Mouse (Mus musculus) liver, embryonic 11.5 days (tissue): Measurements from ENCODE around the gene Cacna1d. TPM values are rescaled to one million over a fixed set of nuclear protein-coding genes. Genes with fewer than 3 reads are reported as not detected.

Experiments used
- ATAC-seq: fragments of 200-750 bp; cut with Nextera tagmentation; replicated peaks from 2 replicates; pipeline ENCODE4 v1.8.0; 2017; ENCODE audit warnings: moderate number of reproducible peaks, mild to moderate bottlenecking, moderate TSS enrichment, moderate library complexity; ENCODE audit not compliant: low FRiP score
- DNase-seq: peaks from one replicate; pipeline ENCODE4 v3.0.0-alpha.2; 2017; ENCODE audit warnings: low spot score
- H3K27ac ChIP-seq: fragments of 300-500 bp; sonication (generic); 2 replicates; pipeline ENCODE4 v1.5.1; 2014; ENCODE audit warnings: mild to moderate bottlenecking, low read depth, low read length, control low read depth
- H3K27me3 ChIP-seq: fragments of 300-500 bp; sonication (generic); replicated peaks from 2 replicates; pipeline ENCODE4 v1.6.1; 2014; ENCODE audit warnings: low read length, mixed read lengths; ENCODE audit not compliant: control insufficient read depth, insufficient read depth
- H3K36me3 ChIP-seq: fragments of 300-500 bp; sonication (generic); 2 replicates; pipeline ENCODE4 v1.6.1; 2014; ENCODE audit warnings: mild to moderate bottlenecking, low read length, moderate library complexity, mixed read lengths; ENCODE audit not compliant: control insufficient read depth, insufficient read depth
- H3K4me1 ChIP-seq: fragments of 300-500 bp; sonication (generic); replicated peaks from 2 replicates; pipeline ENCODE4 v1.6.1; 2014; ENCODE audit warnings: low read length, mixed read lengths; ENCODE audit not compliant: control insufficient read depth, insufficient read depth
- H3K4me2 ChIP-seq: fragments of 300-500 bp; sonication (generic); 2 replicates; pipeline ENCODE4 v1.6.1; 2014; ENCODE audit warnings: mild to moderate bottlenecking, control low read depth, moderate library complexity
- H3K4me3 ChIP-seq: fragments of 300-500 bp; sonication (generic); 2 replicates; pipeline ENCODE4 v1.5.1; 2014; ENCODE audit warnings: low read depth, low read length, control low read depth
- H3K9ac ChIP-seq: fragments of 300-500 bp; sonication (generic); 2 replicates; pipeline ENCODE4 v1.6.1; 2014; ENCODE audit warnings: low read depth, low read length, control low read depth
- H3K9me3 ChIP-seq: fragments of 300-500 bp; sonication (generic); 2 replicates; pipeline ENCODE4 v1.6.1; 2016; ENCODE audit warnings: low read length, inconsistent platforms, mixed read lengths; ENCODE audit not compliant: control insufficient read depth
- WGBS: fragments of 180-500 bp; shearing (Covaris S2); extraction: QIAGEN DNeasy Blood & Tissue Kit; methylation state at CpG from one replicate; pipeline ENCODE4 v1.1.7; 2014; 5-methylcytosine and 5-hydroxymethylcytosine counted together
- polyA plus RNA-seq: library from polyadenylated mRNA; unstranded; fragments of >200 nt; fragmentation: Nextera tagmentation; extraction: Ambion mirVana; gene quantifications from 2 replicates; pipeline ENCODE4 v1.2.1, GENCODE M21; 2014

Cacna1d gene
- polyA plus RNA-seq, 1 experiment from 2014 or later = 1.2 TPM

DNA sequence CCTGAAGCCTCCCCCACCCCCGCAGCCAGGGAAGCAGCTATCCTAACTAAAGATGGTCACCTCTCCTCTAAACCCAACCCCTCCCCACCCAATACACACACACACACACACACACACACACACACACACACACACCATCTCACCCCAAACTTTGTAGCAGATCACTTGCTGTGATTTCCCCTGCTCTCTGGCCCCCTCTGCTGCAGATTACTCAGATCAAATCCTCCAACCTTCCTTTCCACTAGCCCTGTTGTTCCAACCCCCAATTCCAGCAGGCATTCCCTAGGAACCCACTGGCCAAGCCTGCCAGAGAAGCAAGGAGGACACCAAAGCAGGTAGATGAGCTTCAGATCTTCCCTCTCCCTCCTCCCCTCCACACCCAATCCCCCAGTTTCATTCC is 118.4 kb downstream of the Cacna1d start:
- DNase-seq = no peak
- Histone ChIP-seq H3K4me3 (no peak overlapping the region), H3K4me1 (no peaks in the 10 kb centered on the region), H3K9ac (no peak overlapping the region), H3K9me3 (no peaks in the 10 kb centered on the region), H3K27me3 (no peaks in the 10 kb centered on the region), H3K27ac (no peak overlapping the region), H3K4me2 (no peak overlapping the region), H3K36me3 (no peaks in the 10 kb centered on the region)
- no peak for ATAC-seq
- 6% methylated on average over 1 of the region's 1 CpGs for WGBS

DNA sequence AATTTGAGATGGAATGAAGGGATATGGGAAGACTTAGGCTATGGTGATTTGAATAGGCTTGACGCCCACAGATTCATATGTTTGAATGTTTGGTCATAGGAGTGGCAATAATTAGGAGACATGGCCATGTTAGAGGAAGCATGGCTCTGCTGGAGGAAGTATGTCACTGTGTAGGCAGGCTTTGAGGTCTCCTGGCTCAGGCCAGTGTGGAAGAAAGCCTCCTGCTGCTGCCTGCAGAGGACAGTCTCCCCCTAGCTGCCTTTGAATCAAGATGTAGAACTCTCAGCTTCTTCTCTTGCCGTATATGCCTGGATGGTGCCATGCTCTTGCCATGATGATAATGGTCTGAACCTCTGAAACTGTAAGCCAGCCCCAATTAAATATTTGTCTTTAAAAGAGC is 120.2 kb downstream of the Cacna1d start:
- Histone ChIP-seq H3K4me3 (no peak overlapping the region), H3K9me3 (no peaks in the 10 kb centered on the region), H3K9ac (no peak overlapping the region), H3K4me2 (no peak overlapping the region), H3K27ac (no peak overlapping the region), H3K27me3 (no peaks in the 10 kb centered on the region), H3K4me1 (no peaks in the 10 kb centered on the region), H3K36me3 (no peaks in the 10 kb centered on the region)
- DNase-seq (no peak), ATAC-seq (no peak)
- 64% methylated on average over 2 of the region's 2 CpGs for WGBS

DNA sequence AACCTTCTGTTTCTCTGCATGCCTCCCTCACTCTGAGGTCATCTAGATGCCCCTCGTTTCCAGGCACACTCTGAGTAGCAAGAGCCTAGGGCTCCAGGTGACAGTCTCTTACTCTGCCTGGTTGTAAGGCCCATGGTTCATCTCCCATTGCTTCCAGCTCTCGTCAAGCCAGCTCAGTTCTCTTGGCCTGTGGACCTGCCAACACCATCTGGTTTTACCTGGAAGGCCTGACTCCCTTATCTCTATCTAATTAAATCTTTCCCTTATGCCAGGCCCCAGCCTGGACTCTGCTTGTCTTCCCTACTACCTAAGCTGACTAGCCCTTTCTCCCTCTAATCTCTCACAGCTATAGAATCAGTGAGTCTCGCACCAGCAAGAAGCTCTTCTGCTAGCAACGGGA is 124.2 kb downstream of the Cacna1d start:
- H3K9ac ChIP-seq = no peak overlapping the region
- no peak overlapping the region for H3K27ac ChIP-seq
- no peaks in the 10 kb centered on the region for H3K4me1 ChIP-seq
- ATAC-seq (no peak), DNase-seq (no peak)
- no peaks in the 10 kb centered on the region for H3K9me3 ChIP-seq
- H3K27me3 ChIP-seq = no peaks in the 10 kb centered on the region
- 69% methylated on average over 4 of the region's 4 CpGs for WGBS
- no peaks in the 10 kb centered on the region for H3K36me3 ChIP-seq
- H3K4me3 ChIP-seq = no peak overlapping the region
- no peak overlapping the region for H3K4me2 ChIP-seq

DNA sequence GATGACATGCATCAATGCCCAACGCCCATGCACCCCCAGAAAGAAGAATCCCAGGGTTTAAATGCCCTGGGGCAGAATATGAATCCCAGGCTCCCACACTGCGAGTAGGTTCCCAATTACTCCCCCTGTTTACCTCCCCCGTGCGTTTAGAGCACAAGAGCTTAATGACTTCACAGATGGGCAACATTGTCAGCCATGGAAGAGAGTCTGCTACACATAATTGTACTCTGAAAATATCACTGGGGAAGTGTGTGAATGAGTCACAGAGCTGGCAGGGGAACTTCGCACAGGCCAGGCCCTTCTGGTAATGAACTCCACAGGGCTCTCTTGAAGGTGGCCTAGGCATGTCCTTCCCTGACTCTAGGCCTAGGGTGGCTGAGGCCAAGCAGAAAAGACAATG is 125.4 kb downstream of the Cacna1d start:
- Histone ChIP-seq H3K27ac (no peak overlapping the region), H3K9me3 (no peaks in the 10 kb centered on the region), H3K27me3 (no peaks in the 10 kb centered on the region), H3K36me3 (no peaks in the 10 kb centered on the region), H3K4me2 (no peak overlapping the region), H3K4me1 (no peaks in the 10 kb centered on the region), H3K4me3 (no peak overlapping the region), H3K9ac (no peak overlapping the region)
- 72% methylated on average over 5 of the region's 5 CpGs for WGBS
- ATAC-seq (no peak), DNase-seq (no peak)

DNA sequence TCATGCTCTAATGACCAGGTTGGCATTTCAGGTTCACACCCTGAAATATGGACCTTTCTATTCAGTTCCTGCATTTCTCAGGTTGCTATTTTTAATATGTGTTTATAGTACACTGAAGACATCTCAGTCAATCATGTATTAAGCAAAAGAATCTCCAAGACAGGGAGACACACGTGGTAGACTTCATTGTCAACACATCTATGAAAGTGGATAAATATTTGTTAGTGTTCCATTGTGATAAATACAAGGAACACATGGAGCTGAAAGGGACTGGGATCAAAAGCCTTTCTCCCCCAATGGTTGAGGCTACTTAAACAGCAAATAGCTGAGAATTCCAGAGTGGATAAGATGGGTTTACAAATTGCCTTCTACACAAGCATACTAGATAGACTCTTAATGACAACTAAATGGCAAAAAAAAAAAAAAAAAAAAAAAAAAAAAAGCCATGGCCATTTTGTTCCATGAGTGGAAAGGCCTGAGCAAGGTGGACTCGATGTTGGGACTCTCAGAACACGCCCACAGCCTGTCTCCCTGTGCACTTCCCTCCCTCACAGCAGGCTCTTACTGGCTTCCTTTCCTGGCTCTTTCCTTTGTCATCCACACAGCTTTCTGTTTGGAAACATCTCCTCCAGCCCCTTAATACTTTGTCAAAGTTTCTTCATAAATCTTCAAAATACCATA is 127.6 kb downstream of the Cacna1d start:
- Histone ChIP-seq H3K4me3 (no peak overlapping the region), H3K36me3 (no peaks in the 10 kb centered on the region), H3K9ac (no peak overlapping the region), H3K9me3 (no peaks in the 10 kb centered on the region), H3K4me1 (no peaks in the 10 kb centered on the region), H3K4me2 (no peak overlapping the region), H3K27me3 (no peaks in the 10 kb centered on the region), H3K27ac (no peak overlapping the region)
- ATAC-seq (no peak), DNase-seq (no peak)
- WGBS = 47% methylated on average over 3 of the region's 3 CpGs

DNA sequence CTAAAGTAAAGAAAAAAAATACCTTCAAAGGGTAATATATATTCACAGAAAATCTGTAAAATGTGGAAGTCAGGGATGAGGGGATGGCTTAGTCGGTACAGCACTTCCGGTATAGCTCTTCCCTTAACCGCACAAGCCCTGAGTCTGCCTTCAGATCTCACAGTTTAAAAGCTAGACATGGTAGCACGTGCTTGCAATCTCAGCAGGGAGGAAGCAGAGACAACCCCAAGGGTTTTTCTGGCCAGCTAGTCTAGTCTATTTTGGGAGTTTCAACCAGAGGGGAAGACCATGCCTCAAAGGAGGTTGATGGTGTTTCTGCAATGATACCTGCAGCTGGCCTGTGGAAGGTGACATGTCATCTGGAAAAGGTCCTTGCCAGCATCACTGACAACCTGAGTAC is 128.9 kb downstream of the Cacna1d start:
- Histone ChIP-seq H3K27me3 (no peaks in the 10 kb centered on the region), H3K27ac (no peak overlapping the region), H3K4me2 (no peak overlapping the region), H3K9ac (no peak overlapping the region), H3K4me3 (no peak overlapping the region), H3K9me3 (no peaks in the 10 kb centered on the region), H3K36me3 (no peaks in the 10 kb centered on the region), H3K4me1 (no peaks in the 10 kb centered on the region)
- 67% methylated on average over 4 of the region's 4 CpGs for WGBS
- ATAC-seq (no peak), DNase-seq (no peak)

DNA sequence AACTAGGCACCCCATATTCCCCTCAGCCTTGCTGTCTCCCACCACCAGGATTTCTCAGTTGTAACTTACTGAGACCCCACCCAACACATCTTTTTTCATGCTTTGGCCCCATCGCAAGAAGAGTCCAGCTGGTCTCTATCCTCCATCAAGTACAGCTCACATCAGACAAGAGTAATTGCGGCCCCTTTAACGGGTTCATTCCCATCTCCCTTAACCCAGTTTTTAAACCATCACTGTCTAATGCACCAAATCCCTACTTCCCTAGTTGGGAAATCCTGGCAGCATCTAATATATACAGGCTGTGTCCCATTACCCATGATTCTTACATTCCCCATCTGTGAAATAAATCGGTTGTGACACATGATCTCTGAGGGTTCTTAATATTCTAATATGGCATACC is 130.8 kb downstream of the Cacna1d start:
- ATAC-seq = no peak
- no peak overlapping the region for H3K4me2 ChIP-seq
- 69% methylated on average over 4 of the region's 4 CpGs for WGBS
- no peaks in the 10 kb centered on the region for H3K9me3 ChIP-seq
- H3K36me3 ChIP-seq = no peaks in the 10 kb centered on the region
- peaks cover 8% of the 10 kb centered on the region for H3K27me3 ChIP-seq
- no peaks in the 10 kb centered on the region for H3K4me1 ChIP-seq
- DNase-seq = no peak
- no peak overlapping the region for H3K9ac ChIP-seq
- H3K27ac ChIP-seq = no peak overlapping the region
- no peak overlapping the region for H3K4me3 ChIP-seq

DNA sequence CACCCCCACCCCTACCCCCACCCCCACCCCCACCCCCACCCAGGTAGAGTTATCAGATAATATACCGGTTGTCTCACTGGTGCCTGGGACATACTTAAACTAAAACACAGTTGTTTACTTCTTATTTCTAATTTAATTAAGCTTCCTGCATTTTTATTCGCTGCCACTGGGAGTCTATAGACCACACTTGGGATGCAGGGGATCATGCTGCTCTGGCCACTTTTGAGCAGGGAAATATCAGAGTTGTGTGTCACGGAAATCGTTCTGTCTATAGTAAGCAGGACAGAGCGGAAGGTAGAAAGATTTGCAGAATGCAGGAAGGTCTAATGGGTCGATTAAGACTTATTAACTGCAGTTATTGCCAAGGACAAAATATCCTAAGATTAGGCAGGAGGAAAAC is 131.3 kb downstream of the Cacna1d start:
- DNase-seq (no peak), ATAC-seq (no peak)
- Histone ChIP-seq H3K9ac (no peak overlapping the region), H3K4me1 (no peaks in the 10 kb centered on the region), H3K27ac (no peak overlapping the region), H3K36me3 (no peaks in the 10 kb centered on the region), H3K4me2 (no peak overlapping the region), H3K27me3 (peaks cover 13% of the 10 kb centered on the region), H3K9me3 (no peaks in the 10 kb centered on the region), H3K4me3 (no peak overlapping the region)
- 68% methylated on average over 6 of the region's 6 CpGs for WGBS

DNA sequence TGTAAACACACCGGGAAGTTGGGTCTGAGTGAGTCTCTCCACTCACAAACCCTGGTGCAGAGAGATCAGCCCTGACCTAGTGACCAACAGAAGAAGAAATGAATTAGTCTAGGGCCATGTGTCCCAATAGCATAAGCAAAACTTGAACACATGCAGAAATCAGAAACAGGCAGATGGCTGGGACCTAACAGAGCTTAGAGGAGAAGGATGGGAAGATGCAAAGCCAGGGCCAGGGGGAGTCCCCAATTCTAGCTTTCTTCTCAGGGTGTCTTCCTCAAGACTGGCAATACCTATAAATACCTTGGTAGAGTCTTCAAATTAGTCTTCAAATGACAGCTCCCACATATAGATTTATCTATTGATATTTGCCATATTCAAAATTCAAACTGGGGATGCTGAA is 133.2 kb downstream of the Cacna1d start:
- no peak overlapping the region for H3K27ac ChIP-seq
- H3K27me3 ChIP-seq = peaks cover 33% of the 10 kb centered on the region
- H3K4me2 ChIP-seq = no peak overlapping the region
- ATAC-seq = no peak
- WGBS = 59% methylated on average over 1 of the region's 1 CpGs
- H3K4me3 ChIP-seq = no peak overlapping the region
- H3K9me3 ChIP-seq = no peaks in the 10 kb centered on the region
- no peaks in the 10 kb centered on the region for H3K4me1 ChIP-seq
- no peak for DNase-seq
- no peaks in the 10 kb centered on the region for H3K36me3 ChIP-seq
- H3K9ac ChIP-seq = no peak overlapping the region
